Mouse (Mus musculus): ENCODE measurements around the gene Hexb. TPM values are rescaled to one million over a fixed set of nuclear protein-coding genes. Genes with fewer than 3 reads are reported as not detected.

Gene Hexb
- polyA plus RNA-seq, 1 experiment, result 62.9 TPM

- no peak for DNase-seq
- Histone ChIP-seq H3K4me3 (replicated peaks; ENCODE audit: insufficient read depth, low read depth, low read length) (no peak overlapping the region), H3K4me1 (ENCODE audit: control insufficient read depth, insufficient read depth, low read length) (no peaks in the 10 kb centered on the region), H3K27ac (ENCODE audit: insufficient read depth, low read length) (no peak overlapping the region), H3K27me3 (ENCODE audit: control insufficient read depth, insufficient read depth, low read length) (no peaks in the 10 kb centered on the region)
- WGBS, result 92% methylated on average over 5 of the region's 5 CpGs
- TF ChIP-seq POLR2A (IDR thresholded peaks at IDR 0.05; ENCODE audit: borderline replicate concordance, insufficient read depth, low read length) (no peak), CTCF (IDR thresholded peaks at IDR 0.05; ENCODE audit: borderline replicate concordance, insufficient read depth, low read depth, low read length) (no peak)
These were observed 10.5 kb downstream of the Hexb start for GRCm38 (mm10) chr13:97187693-97188092.

- H3K27ac ChIP-seq (ENCODE audit: insufficient read depth, low read length), result no peak overlapping the region
- WGBS, result 82% methylated on average over 4 of the region's 4 CpGs
- DNase-seq, result no peak
These were observed 11.8 kb downstream of the Hexb start for GRCm38 (mm10) chr13:97186346-97186745.

GRCm38 (mm10) chr13:97184656-97185055 is 13.5 kb downstream of the Hexb start:
- WGBS, result 41% methylated on average over 5 of the region's 5 CpGs
- Histone ChIP-seq H3K27ac (ENCODE audit: insufficient read depth, low read length) (no peak overlapping the region), H3K27me3 (ENCODE audit: control insufficient read depth, insufficient read depth, low read length) (no peaks in the 10 kb centered on the region), H3K4me3 (replicated peaks; ENCODE audit: insufficient read depth, low read depth, low read length) (no peak overlapping the region), H3K4me1 (ENCODE audit: control insufficient read depth, insufficient read depth, low read length) (no peaks in the 10 kb centered on the region)
- DNase-seq, result no peak
- TF ChIP-seq CTCF (IDR thresholded peaks at IDR 0.05; ENCODE audit: borderline replicate concordance, insufficient read depth, low read depth, low read length) (no peak), POLR2A (IDR thresholded peaks at IDR 0.05; ENCODE audit: borderline replicate concordance, insufficient read depth, low read length) (no peak)

More at GRCm38 (mm10) chr13:97186346-97186745, 11.8 kb downstream of the Hexb start:
- Histone ChIP-seq H3K4me1 (ENCODE audit: control insufficient read depth, insufficient read depth, low read length) (no peaks in the 10 kb centered on the region), H3K4me3 (replicated peaks; ENCODE audit: insufficient read depth, low read depth, low read length) (no peak overlapping the region), H3K27me3 (ENCODE audit: control insufficient read depth, insufficient read depth, low read length) (no peaks in the 10 kb centered on the region)
- TF ChIP-seq CTCF (IDR thresholded peaks at IDR 0.05; ENCODE audit: borderline replicate concordance, insufficient read depth, low read depth, low read length) (no peak), POLR2A (IDR thresholded peaks at IDR 0.05; ENCODE audit: borderline replicate concordance, insufficient read depth, low read length) (no peak)

GRCm38 (mm10) chr13:97184168-97184567 is 14.0 kb downstream of the Hexb start:
- no peak for DNase-seq
- no peak for TF ChIP-seq CTCF (IDR thresholded peaks at IDR 0.05; ENCODE audit: borderline replicate concordance, insufficient read depth, low read depth, low read length)
- no peak for TF ChIP-seq POLR2A (IDR thresholded peaks at IDR 0.05; ENCODE audit: borderline replicate concordance, insufficient read depth, low read length)
- Histone ChIP-seq H3K4me3 (replicated peaks; ENCODE audit: insufficient read depth, low read depth, low read length) (no peak overlapping the region), H3K27ac (ENCODE audit: insufficient read depth, low read length) (no peak overlapping the region), H3K4me1 (ENCODE audit: control insufficient read depth, insufficient read depth, low read length) (no peaks in the 10 kb centered on the region), H3K27me3 (ENCODE audit: control insufficient read depth, insufficient read depth, low read length) (no peaks in the 10 kb centered on the region)
- 98% methylated on average over 2 of the region's 2 CpGs for WGBS

- H3K27me3 ChIP-seq (ENCODE audit: control insufficient read depth, insufficient read depth, low read length), result no peaks in the 10 kb centered on the region
- H3K27ac ChIP-seq (ENCODE audit: insufficient read depth, low read length), result no peak overlapping the region
- no peak for DNase-seq
- H3K4me3 ChIP-seq (replicated peaks; ENCODE audit: insufficient read depth, low read depth, low read length), result no peak overlapping the region
- no peaks in the 10 kb centered on the region for H3K4me1 ChIP-seq (ENCODE audit: control insufficient read depth, insufficient read depth, low read length)
- 40% methylated on average over 4 of the region's 4 CpGs for WGBS
- no peak for TF ChIP-seq POLR2A (IDR thresholded peaks at IDR 0.05; ENCODE audit: borderline replicate concordance, insufficient read depth, low read length)
These were observed 15.3 kb downstream of the Hexb start for GRCm38 (mm10) chr13:97182821-97183220.

GRCm38 (mm10) chr13:97180113-97180828 is 17.9 kb downstream of the Hexb start:
- 65% methylated on average over 6 of the region's 6 CpGs for WGBS
- no peaks in the 10 kb centered on the region for H3K4me1 ChIP-seq (ENCODE audit: control insufficient read depth, insufficient read depth, low read length)
- no peak overlapping the region for H3K27ac ChIP-seq (ENCODE audit: insufficient read depth, low read length)
- TF ChIP-seq POLR2A (IDR thresholded peaks at IDR 0.05; ENCODE audit: borderline replicate concordance, insufficient read depth, low read length) (no peak), CTCF (IDR thresholded peaks at IDR 0.05; ENCODE audit: borderline replicate concordance, insufficient read depth, low read depth, low read length) (no peak)
- H3K4me3 ChIP-seq (replicated peaks; ENCODE audit: insufficient read depth, low read depth, low read length), result no peak overlapping the region
- DNase-seq, result no peak
- no peaks in the 10 kb centered on the region for H3K27me3 ChIP-seq (ENCODE audit: control insufficient read depth, insufficient read depth, low read length)

- H3K4me1 ChIP-seq (ENCODE audit: control insufficient read depth, insufficient read depth, low read length), result no peaks in the 10 kb centered on the region
- no peak for TF ChIP-seq POLR2A (IDR thresholded peaks at IDR 0.05; ENCODE audit: borderline replicate concordance, insufficient read depth, low read length)
- no peak for TF ChIP-seq CTCF (IDR thresholded peaks at IDR 0.05; ENCODE audit: borderline replicate concordance, insufficient read depth, low read depth, low read length)
- DNase-seq, result no peak
- H3K27me3 ChIP-seq (ENCODE audit: control insufficient read depth, insufficient read depth, low read length), result no peaks in the 10 kb centered on the region
- 63% methylated on average over 7 of the region's 7 CpGs for WGBS
- H3K27ac ChIP-seq (ENCODE audit: insufficient read depth, low read length), result no peak overlapping the region
- H3K4me3 ChIP-seq (replicated peaks; ENCODE audit: insufficient read depth, low read depth, low read length), result no peak overlapping the region
These were observed 19.2 kb downstream of the Hexb start for GRCm38 (mm10) chr13:97178943-97179342.

- 90% methylated on average over 5 of the region's 5 CpGs for WGBS
- no peak for DNase-seq
- TF ChIP-seq POLR2A (IDR thresholded peaks at IDR 0.05; ENCODE audit: borderline replicate concordance, insufficient read depth, low read length) (no peak), CTCF (IDR thresholded peaks at IDR 0.05; ENCODE audit: borderline replicate concordance, insufficient read depth, low read depth, low read length) (no peak)
- Histone ChIP-seq H3K4me1 (ENCODE audit: control insufficient read depth, insufficient read depth, low read length) (no peaks in the 10 kb centered on the region), H3K4me3 (replicated peaks; ENCODE audit: insufficient read depth, low read depth, low read length) (no peak overlapping the region), H3K27me3 (ENCODE audit: control insufficient read depth, insufficient read depth, low read length) (no peaks in the 10 kb centered on the region), H3K27ac (ENCODE audit: insufficient read depth, low read length) (no peak overlapping the region)
These were observed 21.4 kb downstream of the Hexb start for GRCm38 (mm10) chr13:97176731-97177130.

All from cerebellum, adult 2 months (tissue).